Mouse (Mus musculus): ENCODE results near the gene Bglap3.
"Not testable (repeated sequence)": the region's sequence is repeated elsewhere in the genome, so short reads cannot be mapped to it uniquely, and the experiment has no call there.

Bglap3 gene

DNA sequence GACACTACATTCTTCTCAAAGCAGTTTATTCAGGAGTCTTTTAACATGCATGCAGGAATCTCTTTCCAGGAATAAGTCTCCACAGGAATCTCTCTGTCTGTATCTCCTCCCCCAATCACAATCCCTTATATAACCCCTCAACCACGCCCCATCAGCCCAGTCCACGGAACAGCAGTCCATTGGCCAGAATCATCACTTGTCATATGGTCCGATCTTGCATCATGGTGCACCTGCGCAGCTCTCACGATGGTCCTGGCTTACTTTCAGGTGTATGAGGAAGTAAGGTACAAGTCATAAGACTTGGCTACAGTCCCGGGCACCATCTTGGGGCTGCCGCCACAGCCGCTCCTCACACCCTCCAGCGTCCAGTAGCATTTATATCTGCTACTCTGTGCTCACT lies at the start of gene Bglap3:
Bglap3 (minus strand) TSS at position 101 of the 400 bp plus-strand sequence.
- DNase-seq: not testable (repeated sequence)

GRCm38 (mm10) chr3:88422020-88422720 lies 49.6 kb upstream of the Bglap3 start:
- peak; percentile 55 for DNase-seq

DNA sequence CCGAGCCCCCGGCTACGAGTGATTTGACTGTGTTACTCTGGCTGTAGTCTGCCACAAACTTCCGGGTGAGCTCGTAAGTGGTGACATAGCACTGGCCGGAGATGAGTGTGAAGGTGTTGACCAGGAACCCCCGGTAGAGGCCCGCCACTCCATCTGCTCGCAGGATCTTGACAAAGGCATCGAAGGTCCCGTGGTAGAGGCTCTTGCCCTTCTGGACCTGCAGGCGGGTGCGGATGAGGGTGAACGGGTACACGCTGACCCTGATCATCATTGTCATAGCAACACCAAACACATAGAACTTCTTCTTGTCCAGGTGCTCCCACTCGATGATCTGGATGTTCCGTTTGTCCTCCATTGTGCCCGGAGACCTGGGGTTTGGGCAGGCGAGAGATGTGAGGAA lies 48.2 kb upstream of the Bglap3 start:
- DNase-seq: no peak

GRCm38 (mm10) chr3:88418016-88418415 lies 45.5 kb upstream of the Bglap3 start:
- DNase-seq: no peak

DNA sequence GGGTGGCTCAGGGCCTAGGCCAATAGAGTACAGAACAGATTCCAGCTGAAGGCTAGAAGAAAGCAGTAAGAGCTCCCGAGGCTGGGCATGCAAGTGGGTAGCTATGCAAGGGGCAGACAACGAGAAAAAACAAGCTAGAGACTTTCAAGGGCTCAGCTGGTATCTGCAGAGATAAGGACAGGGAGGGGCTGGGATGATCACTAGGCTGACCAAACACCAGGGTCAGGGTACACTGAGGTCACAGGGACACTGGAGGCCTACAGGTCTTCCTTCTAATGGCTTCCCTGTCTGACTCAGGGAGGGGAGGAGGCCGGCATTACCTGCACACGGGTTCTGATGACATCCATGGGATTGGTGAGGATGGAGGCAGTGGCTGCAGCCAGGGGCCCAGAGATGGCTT lies 43.1 kb upstream of the Bglap3 start:
- DNase-seq: no peak

- DNase-seq: no peak
Measured at GRCm38 (mm10) chr3:88412636-88413035, 40.1 kb upstream of the Bglap3 start.

DNA sequence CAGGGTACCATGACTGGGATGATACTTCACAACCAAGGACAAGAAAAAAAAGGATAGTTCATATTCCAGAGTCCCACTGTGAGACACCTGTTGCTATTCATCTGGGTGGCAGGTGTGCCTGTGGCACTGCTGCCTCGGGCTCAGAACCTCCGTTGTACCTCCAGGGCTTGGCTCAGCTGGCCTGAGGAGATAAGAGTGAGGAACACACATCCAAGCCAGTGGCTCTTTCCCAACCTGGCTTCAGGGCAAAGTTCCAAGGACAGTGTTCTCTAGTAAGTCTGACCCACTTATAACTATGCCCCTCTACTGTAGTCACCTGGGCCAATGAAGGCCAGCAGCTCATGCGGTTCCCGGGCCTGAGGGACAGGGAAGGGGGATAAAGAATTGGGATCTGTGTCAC lies 39.1 kb upstream of the Bglap3 start:
- DNase-seq: no peak

DNA sequence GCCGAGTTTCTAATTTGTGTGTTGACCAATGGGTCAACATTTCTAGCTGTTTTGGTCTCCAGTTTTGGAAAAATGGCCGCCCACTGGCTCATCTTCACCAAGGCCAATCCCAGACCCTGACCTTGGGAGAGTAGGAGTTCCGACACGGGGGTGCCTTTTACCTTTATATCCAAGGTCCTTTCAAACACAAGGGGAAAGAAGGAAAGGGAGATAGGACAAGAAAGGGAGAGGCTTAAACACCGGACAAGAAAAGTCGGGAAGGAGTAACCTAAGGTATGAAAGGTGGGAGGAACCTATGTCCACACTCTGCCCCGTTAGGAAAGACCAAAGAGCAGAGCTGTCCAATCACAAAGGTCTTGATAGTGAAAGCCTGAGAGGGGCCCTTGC lies 38.1 kb upstream of the Bglap3 start:
- peak; percentile 51 for DNase-seq

- peak; percentile 97 for DNase-seq
Measured at GRCm38 (mm10) chr3:88409741-88410644, 37.5 kb upstream of the Bglap3 start, which contains the start of gene Pmf1. Gene Pmf1 (minus strand): TSS chr3:88410331.

GRCm38 (mm10) chr3:88408953-88409352 lies 36.4 kb upstream of the Bglap3 start:
- no peak for DNase-seq

GRCm38 (mm10) chr3:88407529-88407928 lies 35.0 kb upstream of the Bglap3 start:
- no peak for DNase-seq

- DNase-seq: peak; percentile 82
Measured at GRCm38 (mm10) chr3:88407090-88407489, 34.5 kb upstream of the Bglap3 start.

- DNase-seq: no peak
Measured at GRCm38 (mm10) chr3:88403522-88404230, 31.1 kb upstream of the Bglap3 start.

DNA sequence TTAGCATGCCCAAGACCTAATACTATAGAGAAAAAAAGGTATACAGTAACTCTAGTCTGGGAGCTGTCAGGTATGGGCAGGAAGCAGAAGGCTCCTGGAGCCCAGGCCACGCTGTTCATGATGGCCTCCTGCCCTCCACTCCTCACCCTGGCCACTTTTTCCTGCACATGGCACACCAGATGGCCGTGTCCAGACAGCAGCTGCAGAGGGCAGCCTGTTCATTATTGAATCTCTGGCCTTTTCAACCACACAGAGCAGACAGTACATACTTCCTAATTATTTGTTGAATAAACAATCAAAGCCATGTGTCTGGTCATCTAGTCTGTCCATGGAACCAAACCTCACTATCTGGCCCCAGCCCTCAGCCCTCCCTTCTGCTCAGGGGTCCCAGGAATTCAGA lies 26.1 kb upstream of the Bglap3 start:
- DNase-seq: no peak

- no peak for DNase-seq
Measured at GRCm38 (mm10) chr3:88395742-88396141, 23.2 kb upstream of the Bglap3 start.

GRCm38 (mm10) chr3:88395288-88395687 lies 22.7 kb upstream of the Bglap3 start:
- DNase-seq: no peak

DNA sequence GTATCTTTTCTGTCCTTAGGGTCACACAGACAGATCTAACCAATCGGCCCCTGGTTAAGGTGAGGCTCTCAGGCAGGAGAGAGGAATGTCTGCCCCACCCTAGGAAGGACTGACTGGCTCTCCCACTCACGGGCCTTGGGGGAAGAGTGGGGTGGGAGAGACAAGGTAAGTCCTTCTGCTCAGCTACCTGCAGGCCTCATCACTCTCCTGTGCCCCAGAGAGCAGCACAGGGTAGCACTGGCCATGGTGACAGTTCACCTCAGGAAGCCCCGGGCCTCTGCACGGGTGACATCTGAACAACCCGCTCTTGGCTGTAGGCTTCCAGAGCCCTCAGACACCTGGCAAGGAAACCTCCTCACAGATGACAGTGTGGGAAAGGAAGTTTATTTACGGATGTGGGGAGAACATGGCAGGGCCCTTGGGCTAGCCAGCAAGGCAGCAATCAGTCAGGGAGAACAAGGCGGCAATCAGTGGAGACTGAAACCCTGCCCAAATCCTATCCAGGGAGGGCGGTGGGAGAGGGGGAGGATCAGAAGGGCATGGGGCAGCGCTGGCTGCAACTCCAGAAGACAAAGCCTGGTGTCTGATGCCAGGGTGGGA lies 21.3 kb upstream of the Bglap3 start:
- DNase-seq: no peak

GRCm38 (mm10) chr3:88384364-88384763 lies 11.8 kb upstream of the Bglap3 start, which contains the start of gene Bglap:
Gene Bglap (minus strand): TSS chr3:88384464.
- no peak for DNase-seq

GRCm38 (mm10) chr3:88382383-88382782 lies 9.8 kb upstream of the Bglap3 start:
- DNase-seq: not testable (repeated sequence)

GRCm38 (mm10) chr3:88381389-88382315 lies 9.1 kb upstream of the Bglap3 start:
- DNase-seq: peak; percentile 54

- not testable (repeated sequence) for DNase-seq
Measured at GRCm38 (mm10) chr3:88378599-88378998, 6.1 kb upstream of the Bglap3 start, which contains the start of gene Bglap2. Gene Bglap2 (minus strand): TSS chr3:88378699.

DNA sequence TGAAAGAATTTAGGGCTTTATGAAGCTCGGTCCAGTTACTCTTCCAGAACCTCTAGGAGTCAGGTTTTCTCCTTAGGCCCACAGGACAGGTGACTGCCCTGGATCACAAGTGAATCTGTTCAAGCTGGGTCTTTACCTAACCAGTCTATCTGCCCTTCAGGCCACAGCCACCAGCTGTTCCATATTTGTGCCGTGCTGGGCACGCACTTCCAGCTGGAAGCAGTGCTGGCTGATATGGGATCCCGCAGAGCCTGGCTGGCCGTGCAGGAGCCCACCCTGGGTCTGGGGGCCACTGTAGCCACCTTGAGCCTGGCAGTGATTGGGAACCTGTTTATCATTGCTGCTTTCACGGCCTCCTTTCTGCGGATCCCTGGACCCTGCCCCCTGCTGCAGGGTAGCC lies 4.1 kb upstream of the Bglap3 start:
- DNase-seq: not testable (repeated sequence)

Data from lung, postnatal 10 days (tissue).